Mouse (Mus musculus): ENCODE results near the gene Tmem132d.

DNA sequence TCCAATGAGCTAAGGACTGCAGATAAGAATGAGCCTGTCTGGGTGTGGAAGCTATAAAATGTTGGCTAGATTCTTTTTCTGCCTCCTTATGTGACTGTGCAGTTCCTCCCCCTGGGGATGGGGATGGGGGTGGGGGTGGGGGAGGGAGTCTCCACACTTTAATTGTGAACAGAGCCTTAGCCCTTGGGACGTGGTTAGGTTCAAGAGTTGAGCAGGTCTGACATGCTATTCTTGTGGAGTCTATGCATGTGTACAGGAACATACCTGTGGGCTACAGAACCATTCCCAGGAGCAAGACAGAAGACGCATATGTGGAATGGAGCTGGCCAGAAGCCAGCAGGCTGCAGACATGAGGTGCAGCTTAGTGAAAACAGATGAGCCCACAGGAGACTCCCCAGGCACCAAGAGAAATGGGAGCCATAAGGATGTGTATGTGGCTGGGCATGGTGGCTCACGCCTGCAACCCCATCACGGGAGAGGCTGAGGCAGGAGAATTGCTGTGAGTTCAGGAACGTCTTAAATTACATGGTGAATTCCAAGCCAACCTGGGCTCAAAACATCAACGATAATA is 240.3 kb downstream of the Tmem132d start:
- TF ChIP-seq CHD2 (IDR thresholded peaks at IDR 0.05; ENCODE audit: low read depth, low read length) (no peak), ZNF384 (IDR thresholded peaks at IDR 0.05; ENCODE audit: low read depth, low read length) (no peak)
